In the genomic region with DNA sequence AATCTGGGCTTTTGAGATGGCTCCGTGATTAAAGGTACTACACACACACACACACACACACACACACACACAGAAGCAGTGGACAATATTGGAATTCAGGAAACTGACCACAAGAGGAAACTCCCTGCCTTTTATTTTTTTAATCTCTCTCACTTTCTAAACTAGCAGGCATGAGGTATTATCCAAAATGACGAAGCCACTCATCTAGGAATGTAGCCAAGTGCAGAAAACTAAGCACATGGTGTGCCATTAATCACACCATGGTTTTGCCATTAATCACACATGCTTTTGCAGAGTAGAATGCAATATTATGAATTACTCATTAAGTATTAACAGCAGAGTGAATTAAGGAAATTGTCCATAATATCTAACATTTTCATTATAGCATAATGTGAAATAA, we compare ENCODE assay signal across 18 mouse cellular contexts.
DNase-seq lines count a peak whose midpoint lies in the region; TF ChIP-seq lines count a peak whose summit lies in the region.
"Had no signal": no experiment of that assay in that cellular context is flagged by ENCODE, and none has a peak within 500 bp of the region (broad histone marks: within the 10 kb centered on the region; RNA-seq: fewer than 3 reads in every experiment).

No protein-coding gene starts in this region.

- TF ChIP-seq CTCF in brain, embryonic 14.5 days (IDR thresholded peaks at IDR 0.05; ENCODE audit: borderline replicate concordance, extremely low read depth, insufficient read depth, insufficient read length): no peak

- peak; percentile 2 for DNase-seq in kidney, adult 9 months
- DNase-seq in kidney, postnatal 25 days: no peak
- peak; percentile 64 for DNase-seq in Muller cell, postnatal 12 days (ENCODE audit: inconsistent ontology term)
- DNase-seq in brain, embryonic 14.5 days (ENCODE audit: low read depth): peak; percentile 22
- peak; percentile 43 for DNase-seq in layer of hippocampus, adult 9-11 months
- no peak for DNase-seq in cerebellum, adult 18-20 months
- DNase-seq in ovary, postnatal 10 days (ENCODE audit: low spot score): no peak
- DNase-seq: adrenal gland, postnatal 10 days; adrenal gland, postnatal 36 days; B cell, adult 2 months; cerebellum, adult 2 months; cerebellum, adult 9-11 months; cerebellum, postnatal 25 days; gastrocnemius, postnatal 10 days; gastrocnemius, postnatal 36 days; heart, adult 2 months; heart, postnatal 14 days; heart, postnatal 4 days had no signal

- no peak for TF ChIP-seq POLR2A in brain, embryonic 14.5 days (IDR thresholded peaks at IDR 0.05; ENCODE audit: borderline replicate concordance, extremely low read depth, insufficient read depth, insufficient read length, poor library complexity, severe bottlenecking)

Comparison
In these comparisons a context has a peak if more than half of its experiments do, and no peak if none do; other contexts are left out.
1. DNase-seq: peak in kidney, adult 9 months (single experiment), Muller cell, postnatal 12 days (single experiment), brain, embryonic 14.5 days (single experiment) and layer of hippocampus, adult 9-11 months (single experiment); none in kidney, postnatal 25 days (0 of 2), cerebellum, adult 18-20 months (0 of 2) and ovary, postnatal 10 days (single experiment).